Mouse (Mus musculus) cerebellum, adult 2 months (tissue): ENCODE measurements around the gene Dmap1.

ENCODE experiments used
- CTCF ChIP-seq: fragments of 200-500 bp; IDR thresholded peaks from 2 replicates; pipeline ENCODE4 v1.5.1; 2011; ENCODE audit warnings: low read depth, mild to moderate bottlenecking, control low read depth, low read length, moderate library complexity, borderline replicate concordance; ENCODE audit not compliant: insufficient read depth
- POLR2A ChIP-seq: fragments of 200-500 bp; IDR thresholded peaks from 2 replicates; pipeline ENCODE4 v1.6.1; 2011; ENCODE audit warnings: low read length, control low read depth, borderline replicate concordance; ENCODE audit not compliant: insufficient read depth

DNA sequence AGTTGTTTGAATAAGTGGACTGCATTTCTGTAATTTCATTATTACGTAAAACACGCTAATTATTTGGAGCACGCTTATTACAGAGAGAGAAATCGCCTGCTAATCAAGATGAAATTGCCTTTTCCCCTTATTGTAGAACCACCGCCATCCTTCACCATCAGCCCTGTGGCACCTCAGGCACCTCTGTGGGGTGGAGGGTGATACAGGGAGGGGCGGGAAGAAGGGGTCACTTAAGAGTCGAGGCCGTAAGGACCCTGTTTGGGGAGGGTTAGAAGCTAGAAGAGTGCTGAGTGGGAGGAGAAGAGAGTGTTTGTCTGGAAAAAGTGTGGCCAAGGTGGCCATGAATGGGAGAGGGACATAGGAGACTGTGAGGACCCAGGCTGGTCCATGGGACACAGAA lies 16.0 kb downstream of the Dmap1 start:
- no peak for TF ChIP-seq POLR2A
- no peak for TF ChIP-seq CTCF
